Mouse (Mus musculus): Measurements from ENCODE around the gene Tubgcp2.

- TF ChIP-seq CTCF (IDR thresholded peaks at IDR 0.05; ENCODE audit: low read depth) (no peak), EP300 (IDR thresholded peaks at IDR 0.05; ENCODE audit: low read depth) (no peak)
Observed at GRCm38 (mm10) chr7:139970216-139970919, 66.1 kb downstream of the Tubgcp2 start.

Measured in liver, postnatal 0 days (tissue).